Mouse (Mus musculus): ENCODE data around the gene Fbxo36. TPM values are rescaled to one million over a fixed set of nuclear protein-coding genes. Genes with fewer than 3 reads are reported as not detected.

Fbxo36 gene
- polyA plus RNA-seq, 2 experiments from 2014 or later = 1.4 to 2.4 TPM

Other genes starting within 250 kb of the Fbxo36 start
- gene Dner, start 143.6 kb upstream of the Fbxo36 start, polyA plus RNA-seq (2017; shearing (Covaris generic)) = not detected
- 100 to 1,000 TPM; 156 to 163 TPM for gene Trip12, start 675 bp downstream of the Fbxo36 start, polyA plus RNA-seq (2017; shearing (Covaris generic))
- gene Slc16a14, start 95.3 kb downstream of the Fbxo36 start, polyA plus RNA-seq (2017; shearing (Covaris generic)) = not detected

Measured in CD4-positive, CD25-positive, alpha-beta regulatory T cell, adult 4 months (primary cell).